Mouse (Mus musculus) bone marrow, adult 2 months (tissue): ENCODE measurements around the gene Clstn2. TPM values are rescaled to one million over a fixed set of nuclear protein-coding genes. Genes with fewer than 3 reads are reported as not detected.

Source experiments
- H3K27ac ChIP-seq: fragments of 200-500 bp; 2 replicates; pipeline ENCODE4 v1.5.1; 2012; ENCODE audit warnings: low read depth, mild to moderate bottlenecking, control low read depth, inconsistent platforms, low read length; ENCODE audit not compliant: control insufficient read depth, poor library complexity, insufficient read depth
- H3K4me1 ChIP-seq: fragments of 200-500 bp; 2 replicates; pipeline ENCODE4 v1.6.1; 2011; ENCODE audit warnings: low read length; ENCODE audit not compliant: control insufficient read depth, insufficient read depth
- H3K4me3 ChIP-seq: fragments of 200-500 bp; replicated peaks from 2 replicates; pipeline ENCODE3; 2011; ENCODE audit warnings: mild to moderate bottlenecking, low read depth, low read length, control low read depth; ENCODE audit not compliant: control insufficient read depth
- CTCF ChIP-seq: fragments of 200-500 bp; IDR thresholded peaks from 2 replicates; pipeline ENCODE4 v1.5.1; 2011; ENCODE audit warnings: low read length, control low read depth; ENCODE audit not compliant: control insufficient read depth, insufficient read depth
- POLR2A ChIP-seq: fragments of 200-500 bp; IDR thresholded peaks from 2 replicates; pipeline ENCODE4 v1.6.1; 2011; ENCODE audit warnings: low read depth, mild to moderate bottlenecking, control low read depth, low read length, borderline replicate concordance; ENCODE audit not compliant: control insufficient read depth
- WGBS: fragments of 180-500 bp; shearing (Covaris S2); methylation state at CpG from one replicate; pipeline ENCODE4 v1.1.7; 2018; 5-methylcytosine and 5-hydroxymethylcytosine counted together
- polyA plus RNA-seq: library from polyadenylated mRNA; stranded (reverse); fragments of >200 nt; gene quantifications from 2 replicates; pipeline ENCODE4 v1.2.4, GENCODE M21; 2011; ENCODE audit warnings: low replicate concordance; ENCODE audit not compliant: missing spikeins, insufficient read depth, insufficient read length

Gene Clstn2
- polyA plus RNA-seq, 1 experiment: not detected

- Histone ChIP-seq H3K4me1 (no peaks in the 10 kb centered on the region), H3K4me3 (no peak overlapping the region), H3K27ac (no peak overlapping the region)
- TF ChIP-seq POLR2A (no peak), CTCF (no peak)
- 66% methylated on average over 4 of the region's 4 CpGs for WGBS
Observed at GRCm38 (mm10) chr9:97966691-97967090, 66.3 kb downstream of the Clstn2 start.

GRCm38 (mm10) chr9:97957508-97957907, 75.5 kb downstream of the Clstn2 start:
- Histone ChIP-seq H3K4me3 (no peak overlapping the region), H3K4me1 (no peaks in the 10 kb centered on the region), H3K27ac (no peak overlapping the region)
- TF ChIP-seq POLR2A (no peak), CTCF (no peak)
- WGBS: 82% methylated on average over 8 of the region's 8 CpGs

GRCm38 (mm10) chr9:97956407-97957106, 76.4 kb downstream of the Clstn2 start:
- Histone ChIP-seq H3K27ac (no peak overlapping the region), H3K4me3 (no peak overlapping the region), H3K4me1 (no peaks in the 10 kb centered on the region)
- TF ChIP-seq POLR2A: no peak
- TF ChIP-seq CTCF: no peak
- WGBS: 67% methylated on average over 4 of the region's 4 CpGs

GRCm38 (mm10) chr9:97953746-97954359, 79.1 kb downstream of the Clstn2 start:
- no peaks in the 10 kb centered on the region for H3K4me1 ChIP-seq
- TF ChIP-seq POLR2A: no peak
- TF ChIP-seq CTCF: no peak
- 74% methylated on average over 8 of the region's 8 CpGs for WGBS

GRCm38 (mm10) chr9:97950378-97951006, 82.5 kb downstream of the Clstn2 start:
- Histone ChIP-seq H3K4me1 (no peaks in the 10 kb centered on the region), H3K4me3 (no peak overlapping the region), H3K27ac (no peak overlapping the region)
- 80% methylated on average over 6 of the region's 6 CpGs for WGBS
- TF ChIP-seq POLR2A (no peak), CTCF (no peak)

More at GRCm38 (mm10) chr9:97953746-97954359, 79.1 kb downstream of the Clstn2 start:
- Histone ChIP-seq H3K4me3 (no peak overlapping the region), H3K27ac (no peak overlapping the region)

- Histone ChIP-seq H3K27ac (no peak overlapping the region), H3K4me1 (no peaks in the 10 kb centered on the region), H3K4me3 (no peak overlapping the region)
- 78% methylated on average over 4 of the region's 4 CpGs for WGBS
- TF ChIP-seq CTCF (no peak), POLR2A (no peak)
Observed at GRCm38 (mm10) chr9:97919326-97919725, 113.7 kb downstream of the Clstn2 start.

- no peaks in the 10 kb centered on the region for H3K4me1 ChIP-seq
- WGBS: 82% methylated on average over 3 of the region's 3 CpGs
- no peak overlapping the region for H3K27ac ChIP-seq
- H3K4me3 ChIP-seq: no peak overlapping the region
- TF ChIP-seq CTCF: no peak
- TF ChIP-seq POLR2A: no peak
Observed at GRCm38 (mm10) chr9:97891415-97891814, 141.6 kb downstream of the Clstn2 start.

DNA sequence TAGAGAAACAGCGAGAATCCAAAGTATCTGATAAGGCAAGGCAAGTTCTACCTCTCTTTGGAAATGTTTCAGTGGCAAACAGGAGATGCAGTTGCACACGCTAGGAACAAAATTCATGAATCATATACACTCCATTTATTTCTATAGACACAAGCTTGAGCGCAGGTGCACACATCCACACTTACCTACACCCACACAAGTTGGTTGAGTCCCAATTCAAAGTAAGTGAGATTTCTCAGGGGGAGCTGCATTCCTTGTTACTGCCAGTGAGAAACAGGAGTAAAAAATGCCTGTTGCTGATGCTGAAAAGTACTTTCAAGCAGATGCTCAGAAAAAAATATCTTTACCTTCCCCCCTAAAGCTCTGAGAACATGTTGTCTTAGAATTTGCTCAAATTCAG, 149.6 kb downstream of the Clstn2 start:
- Histone ChIP-seq H3K27ac (no peak overlapping the region), H3K4me1 (no peaks in the 10 kb centered on the region), H3K4me3 (no peak overlapping the region)
- 70% methylated on average over 3 of the region's 3 CpGs for WGBS
- TF ChIP-seq CTCF (no peak), POLR2A (no peak)
